Mouse (Mus musculus) heart, adult 8-10 months (tissue): ENCODE measurements at regions not wholly inside any gene's neighbourhood (a gene's known extent, or its start where the extent isn't known, plus 50 kb on each side); places are given as distances from the start of the nearest gene placed in this dataset.

Experiments used
- DNase-seq: peaks from one replicate; pipeline ENCODE4 v3.0.0; 2022; ENCODE audit warnings: low spot score

- DNase-seq, result no peak
These were observed 53.4 kb downstream of the Rpl37a start for GRCm38 (mm10) chr1:72764522-72764921.

DNA sequence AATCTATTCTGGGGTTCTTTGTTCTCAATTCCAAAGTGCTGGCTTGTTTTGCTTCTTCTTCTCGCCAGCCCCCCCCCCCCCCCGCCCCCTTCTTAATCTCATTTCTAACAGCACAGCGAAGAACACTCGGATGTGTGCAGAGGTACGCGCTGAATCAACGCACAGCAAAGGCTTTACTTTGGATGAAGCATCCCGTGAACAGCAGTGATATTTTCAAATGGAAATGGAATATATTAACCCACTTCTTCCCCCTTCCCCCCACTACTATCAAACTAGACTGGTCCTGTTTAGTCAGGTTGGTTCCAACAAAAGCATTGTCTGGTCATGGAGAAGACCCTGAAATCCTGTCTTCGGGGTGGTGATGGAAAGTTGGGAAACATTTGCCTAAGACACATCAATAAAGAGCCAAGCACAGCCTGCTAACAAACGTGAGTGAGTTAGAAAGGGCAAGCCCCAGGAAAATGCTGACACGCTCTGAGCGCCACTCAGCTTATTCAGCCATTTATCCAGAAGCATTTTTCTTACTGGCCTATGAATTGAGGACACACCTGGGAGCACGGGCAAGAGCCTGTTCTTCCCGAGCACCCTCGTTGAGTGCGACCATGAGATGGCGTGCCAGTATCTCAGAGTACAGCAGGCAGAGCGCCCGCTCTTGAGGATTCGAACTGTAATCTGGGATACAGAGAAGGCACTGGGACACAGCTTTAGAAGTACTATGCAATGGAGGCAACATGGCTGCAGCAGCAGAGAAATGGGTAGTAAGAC lies 54.1 kb downstream of the Rpl37a start:
- DNase-seq, result no peak

- no peak for DNase-seq
These were observed 54.9 kb upstream of the Igfbp2 start for GRCm38 (mm10) chr1:72769428-72769827.

GRCm38 (mm10) chr1:72772708-72773107 lies 51.6 kb upstream of the Igfbp2 start:
- DNase-seq, result no peak

GRCm38 (mm10) chr1:72773234-72773633 lies 51.1 kb upstream of the Igfbp2 start:
- DNase-seq, result peak; percentile 4
